Mouse (Mus musculus) urinary bladder, postnatal 4 days (tissue): ENCODE results near the gene Abraxas2.

Source experiments
- DNase-seq, 2 experiments: peaks; one replicate each; pipeline ENCODE4 v3.0.0; 2021 to 2022; ENCODE audit warnings: low spot score in 2 of 2

Abraxas2 gene

GRCm38 (mm10) chr7:132853946-132854345, 5.1 kb upstream of the Abraxas2 start:
- DNase-seq, result no peak

GRCm38 (mm10) chr7:132856083-132856482, 2.9 kb upstream of the Abraxas2 start:
- no peak for DNase-seq

GRCm38 (mm10) chr7:132858043-132858608, 899 bp upstream of the Abraxas2 start:
- DNase-seq, result no peak

GRCm38 (mm10) chr7:132866316-132866715, 7.3 kb downstream of the Abraxas2 start:
- DNase-seq, result no peak

GRCm38 (mm10) chr7:132873043-132873442, 14.0 kb downstream of the Abraxas2 start:
- no peak for DNase-seq

GRCm38 (mm10) chr7:132875391-132876086, 16.5 kb downstream of the Abraxas2 start:
- DNase-seq, result no peak

GRCm38 (mm10) chr7:132880276-132880675, 21.3 kb downstream of the Abraxas2 start:
- DNase-seq, result no peak

- no peak for DNase-seq
Observed at GRCm38 (mm10) chr7:132882343-132882742, 23.3 kb downstream of the Abraxas2 start.

GRCm38 (mm10) chr7:132884031-132884430, 25.0 kb downstream of the Abraxas2 start:
- no peak for DNase-seq

- no peak for DNase-seq
Observed at GRCm38 (mm10) chr7:132887019-132887804, 28.2 kb downstream of the Abraxas2 start.

- DNase-seq, result no peak
Observed at GRCm38 (mm10) chr7:132888052-132888451, 29.0 kb downstream of the Abraxas2 start.

- DNase-seq, result peak in 1 of 2 experiments; percentile 29
Observed at GRCm38 (mm10) chr7:132888518-132889249, 29.7 kb downstream of the Abraxas2 start.

- DNase-seq, result peak in 1 of 2 experiments; percentile 49
Observed at GRCm38 (mm10) chr7:132889691-132890090, 30.7 kb downstream of the Abraxas2 start.

GRCm38 (mm10) chr7:132890201-132890600, 31.2 kb downstream of the Abraxas2 start:
- peak in 1 of 2 experiments; percentile 53 for DNase-seq

- no peak for DNase-seq
Observed at GRCm38 (mm10) chr7:132891561-132892310, 32.7 kb downstream of the Abraxas2 start.

- no peak for DNase-seq
Observed at GRCm38 (mm10) chr7:132892311-132892661, 33.3 kb downstream of the Abraxas2 start.

GRCm38 (mm10) chr7:132892806-132893205, 33.8 kb downstream of the Abraxas2 start:
- no peak for DNase-seq

GRCm38 (mm10) chr7:132893336-132893735, 34.3 kb downstream of the Abraxas2 start:
- no peak for DNase-seq

GRCm38 (mm10) chr7:132894841-132895555, 36.0 kb downstream of the Abraxas2 start:
- DNase-seq, result no peak

- no peak for DNase-seq
Observed at GRCm38 (mm10) chr7:132896206-132896815, 37.3 kb downstream of the Abraxas2 start.
